Comparison of ENCODE assay signal across 26 mouse cellular contexts in genomic region chr5:102858047-102858446, GRCm38 (mm10).
DNase-seq lines count a peak whose midpoint lies in the region; ATAC-seq lines count a peak whose summit lies in the region.
"Had no signal": no experiment of that assay in that cellular context is flagged by ENCODE, and none has a peak within 500 bp of the region (broad histone marks: within the 10 kb centered on the region; RNA-seq: fewer than 3 reads in every experiment).

No protein-coding gene starts in this region.

- H3K27me3 ChIP-seq in forebrain, embryonic 10.5 days (ENCODE audit: poor library complexity, severe bottlenecking): no peaks in the 10 kb centered on the region
- H3K27me3 ChIP-seq: CH12.LX; embryonic facial prominence, embryonic 13.5 days; embryonic facial prominence, embryonic 15.5 days; forebrain, embryonic 13.5 days; forebrain, embryonic 15.5 days; Patski had no signal

- H3K9me3 ChIP-seq in forebrain, embryonic 10.5 days: no peaks in the 10 kb centered on the region
- H3K9me3 ChIP-seq: embryonic facial prominence, embryonic 13.5 days; embryonic facial prominence, embryonic 15.5 days; forebrain, embryonic 13.5 days; forebrain, embryonic 15.5 days had no signal

- H3K36me3 ChIP-seq in forebrain, embryonic 10.5 days (replicated peaks): no peaks in the 10 kb centered on the region
- H3K36me3 ChIP-seq: forebrain, embryonic 15.5 days; G1E had no signal

- H3K27ac ChIP-seq in forebrain, embryonic 10.5 days: no peak overlapping the region
- H3K27ac ChIP-seq: embryonic facial prominence, embryonic 13.5 days; embryonic facial prominence, embryonic 15.5 days; forebrain, embryonic 13.5 days; forebrain, embryonic 15.5 days had no signal

- H3K4me3 ChIP-seq in forebrain, embryonic 10.5 days: no peak overlapping the region
- H3K4me3 ChIP-seq: embryonic facial prominence, embryonic 13.5 days; embryonic facial prominence, embryonic 15.5 days; erythroblast, embryonic 14.5 days; forebrain, embryonic 13.5 days; forebrain, embryonic 15.5 days had no signal

- H3K4me1 ChIP-seq in forebrain, embryonic 10.5 days: peaks cover 14% of the 10 kb centered on the region

- DNase-seq in Muller cell, postnatal 12 days (ENCODE audit: inconsistent ontology term): peak; percentile 60
- DNase-seq in fibroblast of lung, adult 2 months (ENCODE audit: low read depth): peak; percentile 21
- no peak for DNase-seq in forebrain, embryonic 10.5 days (ENCODE audit: extremely low spot score, low spot score)
- DNase-seq in adrenal gland, postnatal 10 days: no peak
- DNase-seq: adrenal gland, adult 8-10 months; adrenal gland, postnatal 25 days; B cell, adult 2 months; cerebellum, adult 11 months; cerebellum, adult 18-20 months; cerebellum, adult 8-10 months; cerebellum, adult 9-11 months; cerebellum, postnatal 14 days; cerebellum, postnatal 36 days; embryo, embryonic 11 days; forebrain, postnatal 0 days had no signal

- ATAC-seq in erythroid progenitor cell, adult 5-6 weeks (replicated peaks; ENCODE audit: low FRiP score, poor library complexity, severe bottlenecking): no peak
- ATAC-seq: activated CD4-positive, CD25-positive, alpha-beta regulatory T cell, adult 4 months; CD4-positive, CD25-positive, alpha-beta regulatory T cell, adult 4 months; forebrain, embryonic 13.5 days; forebrain, embryonic 15.5 days; forebrain, postnatal 0 days; Patski had no signal

Comparison
In these comparisons a context has a peak if more than half of its experiments do, and no peak if none do; other contexts are left out.
1. DNase-seq: peak in Muller cell, postnatal 12 days (single experiment) and fibroblast of lung, adult 2 months (single experiment); none in forebrain, embryonic 10.5 days (single experiment) and adrenal gland, postnatal 10 days (single experiment).